Mouse (Mus musculus): ENCODE results near the gene Fsd2.
A peak's percentile ranks its signal among the peaks of the same experiment; 100 is the strongest.

Fsd2 gene

GRCm38 (mm10) chr7:81572610-81573268 lies 6.0 kb upstream of the Fsd2 start:
- no peak for DNase-seq (ENCODE audit: low read depth, low spot score)

- DNase-seq (ENCODE audit: low read depth, low spot score): no peak
Measured at GRCm38 (mm10) chr7:81571941-81572441, 5.2 kb upstream of the Fsd2 start.

- peak; percentile 87 for DNase-seq (ENCODE audit: low read depth, low spot score)
Measured at GRCm38 (mm10) chr7:81571108-81571940, 4.6 kb upstream of the Fsd2 start, which contains the start of gene Whamm. Gene Whamm, plus strand, starts transcription at chr7:81571266.

- DNase-seq (ENCODE audit: low read depth, low spot score): no peak
Measured at GRCm38 (mm10) chr7:81570752-81571107, 4.0 kb upstream of the Fsd2 start.

GRCm38 (mm10) chr7:81570271-81570670 lies 3.5 kb upstream of the Fsd2 start:
- DNase-seq (ENCODE audit: low read depth, low spot score): no peak

GRCm38 (mm10) chr7:81569851-81570250 lies 3.1 kb upstream of the Fsd2 start:
- DNase-seq (ENCODE audit: low read depth, low spot score): no peak

- DNase-seq (ENCODE audit: low read depth, low spot score): no peak
Measured at GRCm38 (mm10) chr7:81567396-81567795, 652 bp upstream of the Fsd2 start.

- DNase-seq (ENCODE audit: low read depth, low spot score): no peak
Measured at GRCm38 (mm10) chr7:81566332-81566731, 412 bp downstream of the Fsd2 start.

- no peak for DNase-seq (ENCODE audit: low read depth, low spot score)
Measured at GRCm38 (mm10) chr7:81565381-81566055, 1.2 kb downstream of the Fsd2 start.

GRCm38 (mm10) chr7:81564766-81565165 lies 2.0 kb downstream of the Fsd2 start:
- DNase-seq (ENCODE audit: low read depth, low spot score): no peak

- DNase-seq (ENCODE audit: low read depth, low spot score): no peak
Measured at GRCm38 (mm10) chr7:81563506-81564015, 3.2 kb downstream of the Fsd2 start.

GRCm38 (mm10) chr7:81561211-81561610 lies 5.5 kb downstream of the Fsd2 start:
- DNase-seq (ENCODE audit: low read depth, low spot score): no peak

GRCm38 (mm10) chr7:81560101-81561049 lies 6.4 kb downstream of the Fsd2 start:
- DNase-seq (ENCODE audit: low read depth, low spot score): no peak

- no peak for DNase-seq (ENCODE audit: low read depth, low spot score)
Measured at GRCm38 (mm10) chr7:81559231-81559980, 7.3 kb downstream of the Fsd2 start.

GRCm38 (mm10) chr7:81557985-81558360 lies 8.8 kb downstream of the Fsd2 start:
- no peak for DNase-seq (ENCODE audit: low read depth, low spot score)

- DNase-seq (ENCODE audit: low read depth, low spot score): no peak
Measured at GRCm38 (mm10) chr7:81557252-81557984, 9.3 kb downstream of the Fsd2 start.

GRCm38 (mm10) chr7:81556839-81557238 lies 9.9 kb downstream of the Fsd2 start:
- DNase-seq (ENCODE audit: low read depth, low spot score): no peak

GRCm38 (mm10) chr7:81554369-81554768 lies 12.4 kb downstream of the Fsd2 start:
- no peak for DNase-seq (ENCODE audit: low read depth, low spot score)

GRCm38 (mm10) chr7:81553589-81553988 lies 13.2 kb downstream of the Fsd2 start:
- DNase-seq (ENCODE audit: low read depth, low spot score): no peak

GRCm38 (mm10) chr7:81548864-81549263 lies 17.9 kb downstream of the Fsd2 start:
- no peak for DNase-seq (ENCODE audit: low read depth, low spot score)
